Mouse (Mus musculus): ENCODE data around the gene Mmp14. TPM values are rescaled to one million over a fixed set of nuclear protein-coding genes. Genes with fewer than 3 reads are reported as not detected.

The Mmp14 gene
- total RNA-seq, 2 experiments from 2014 or later: 215 to 216 TPM

DNA sequence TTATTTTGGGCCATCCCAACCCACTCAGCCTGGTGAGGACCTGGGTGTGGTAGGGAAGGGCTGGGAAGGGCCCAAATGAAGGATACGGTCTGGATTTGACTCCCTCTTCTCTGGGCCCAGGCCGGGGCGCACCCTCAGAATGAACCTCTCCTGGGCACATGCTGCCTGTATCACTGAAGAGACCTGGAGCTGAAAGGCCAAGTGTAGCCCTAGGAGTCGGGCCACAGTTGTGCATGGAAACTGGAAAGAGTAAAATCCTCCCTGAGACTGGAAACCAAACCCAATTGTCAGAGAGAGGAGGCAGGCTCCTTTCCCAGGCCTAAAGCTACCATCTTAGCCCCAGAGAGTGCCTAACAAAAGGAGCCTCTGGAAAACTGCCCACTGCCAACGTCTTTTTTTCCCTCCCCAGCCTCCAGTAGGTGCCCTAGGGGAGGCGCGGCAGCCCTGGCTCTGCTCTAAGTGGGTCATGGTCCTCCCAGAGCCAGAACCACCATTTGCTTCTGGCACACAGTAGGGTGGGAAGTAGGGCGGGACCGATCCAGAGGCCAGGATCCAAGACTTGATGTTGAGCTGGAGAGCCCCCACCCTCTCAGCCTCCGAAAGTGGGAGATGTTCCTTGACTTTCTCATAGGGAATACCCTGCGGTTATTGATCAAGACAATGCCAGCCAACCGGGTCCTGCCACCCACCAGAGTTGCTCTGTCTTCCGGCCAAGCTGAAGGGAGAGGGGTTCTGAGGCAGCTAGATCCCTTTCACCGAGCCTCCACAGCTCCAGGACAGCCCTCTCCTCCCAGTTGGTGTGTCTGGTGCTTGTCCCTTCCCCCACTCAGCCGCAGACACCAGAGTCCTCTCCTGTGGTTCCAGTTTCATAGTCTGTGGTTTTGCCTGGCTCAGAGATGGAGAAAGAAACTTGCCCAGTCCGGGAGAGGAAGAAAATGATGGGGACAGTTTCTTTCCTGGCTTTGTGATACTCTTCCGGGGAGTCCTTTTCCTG is 1.7 kb downstream of the Mmp14 start:
- no peak for DNase-seq (ENCODE audit: low spot score in 2 of 2)

DNA sequence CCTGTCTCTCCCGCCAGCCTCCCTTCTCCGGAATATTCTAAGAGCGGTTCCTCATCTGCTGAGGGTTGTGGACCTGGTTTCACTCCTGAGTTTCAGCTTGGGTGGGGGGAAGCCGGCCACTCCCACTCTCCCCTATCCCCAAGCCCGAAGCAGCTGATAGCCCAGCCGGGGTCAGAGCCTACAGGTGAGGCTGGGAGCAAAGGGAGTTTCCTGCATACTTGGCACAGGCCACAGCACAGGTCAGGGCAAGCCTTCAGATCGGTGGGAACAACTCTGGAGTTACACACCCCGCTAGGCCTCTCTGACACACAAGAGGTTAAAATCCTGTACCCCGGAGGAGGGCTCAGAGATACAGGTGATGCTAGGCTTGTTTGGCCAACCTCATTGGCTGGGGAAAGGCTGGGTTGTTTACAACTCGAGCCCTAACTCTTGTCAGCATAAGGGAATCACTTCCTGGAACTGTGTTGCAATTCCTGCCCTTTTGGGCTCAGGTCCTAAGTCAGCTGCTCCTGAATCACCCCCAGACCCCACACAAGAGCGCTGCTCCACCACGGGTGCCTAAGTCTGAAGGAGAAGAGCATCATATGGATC is 2.6 kb downstream of the Mmp14 start:
- DNase-seq (ENCODE audit: low spot score in 2 of 2): no peak

GRCm38 (mm10) chr14:54435194-54435918 is 3.9 kb downstream of the Mmp14 start:
- DNase-seq (ENCODE audit: low spot score in 2 of 2): no peak

GRCm38 (mm10) chr14:54439155-54439554 is 7.7 kb downstream of the Mmp14 start:
- no peak for DNase-seq (ENCODE audit: low spot score in 2 of 2)

GRCm38 (mm10) chr14:54439610-54440009 is 8.2 kb downstream of the Mmp14 start:
- DNase-seq (ENCODE audit: low spot score in 2 of 2): no peak

DNA sequence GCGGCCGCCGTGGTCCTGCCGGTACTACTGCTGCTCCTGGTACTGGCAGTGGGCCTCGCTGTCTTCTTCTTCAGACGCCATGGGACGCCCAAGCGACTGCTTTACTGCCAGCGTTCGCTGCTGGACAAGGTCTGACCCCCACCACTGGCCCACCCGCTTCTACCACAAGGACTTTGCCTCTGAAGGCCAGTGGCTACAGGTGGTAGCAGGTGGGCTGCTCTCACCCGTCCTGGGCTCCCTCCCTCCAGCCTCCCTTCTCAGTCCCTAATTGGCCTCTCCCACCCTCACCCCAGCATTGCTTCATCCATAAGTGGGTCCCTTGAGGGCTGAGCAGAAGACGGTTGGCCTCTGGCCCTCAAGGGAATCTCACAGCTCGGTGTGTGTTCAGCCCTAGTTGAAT is 9.1 kb downstream of the Mmp14 start:
- no peak for DNase-seq (ENCODE audit: low spot score in 2 of 2)

- no peak for DNase-seq (ENCODE audit: low spot score in 2 of 2)
Observed at GRCm38 (mm10) chr14:54441365-54441764, 10.0 kb downstream of the Mmp14 start.

GRCm38 (mm10) chr14:54442548-54442947 is 11.1 kb downstream of the Mmp14 start:
- DNase-seq (ENCODE audit: low spot score in 2 of 2): no peak

DNA sequence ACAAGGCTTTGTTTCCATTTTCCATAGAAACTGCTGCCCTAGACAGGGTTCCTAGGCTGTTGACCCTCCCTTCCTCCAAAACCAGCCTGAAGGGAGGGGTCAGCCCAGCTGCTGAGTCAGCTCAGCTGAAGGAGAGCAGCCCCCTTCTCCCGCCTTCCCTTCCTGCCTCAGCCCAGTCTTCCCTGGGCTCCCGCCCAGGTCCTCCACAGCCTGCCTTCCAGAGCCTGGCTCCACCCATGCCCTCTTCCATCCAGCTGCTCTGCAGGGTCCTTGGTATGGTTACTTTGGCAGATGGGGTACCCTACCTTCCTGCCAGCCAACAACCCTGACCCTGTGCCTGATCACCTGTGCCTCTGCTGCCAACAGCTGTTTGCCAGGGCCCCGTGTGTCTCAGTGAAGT is 11.8 kb downstream of the Mmp14 start:
- no peak for DNase-seq (ENCODE audit: low spot score in 2 of 2)

GRCm38 (mm10) chr14:54443712-54444618 is 12.6 kb downstream of the Mmp14 start:
- no peak for DNase-seq (ENCODE audit: low spot score in 2 of 2)

DNA sequence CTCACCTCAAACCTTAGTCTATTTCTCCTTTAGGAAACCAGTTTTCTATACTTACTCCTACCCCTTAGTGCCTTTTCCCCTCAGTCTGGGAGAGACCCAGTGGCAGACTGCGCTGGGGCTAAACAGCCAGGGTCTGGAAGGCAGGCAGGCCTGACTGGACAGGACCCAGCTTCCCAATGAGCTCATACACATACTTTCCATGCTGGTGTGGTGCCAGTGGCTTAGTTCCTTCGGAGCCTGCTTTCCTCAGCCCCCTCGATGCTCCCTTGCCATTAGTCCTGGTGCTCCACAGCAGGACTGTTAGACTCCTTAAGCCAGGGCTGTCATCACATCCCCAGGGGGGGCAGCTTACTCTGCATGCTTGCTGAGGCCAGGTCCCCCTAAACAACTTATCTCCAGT is 14.1 kb downstream of the Mmp14 start:
- no peak for DNase-seq (ENCODE audit: low spot score in 2 of 2)

- DNase-seq (ENCODE audit: low spot score in 2 of 2): no peak
Observed at GRCm38 (mm10) chr14:54453566-54453965, 22.2 kb downstream of the Mmp14 start.

GRCm38 (mm10) chr14:54454669-54455528 is 23.5 kb downstream of the Mmp14 start:
- no peak for DNase-seq (ENCODE audit: low spot score in 2 of 2)

- no peak for DNase-seq (ENCODE audit: low spot score in 2 of 2)
Observed at GRCm38 (mm10) chr14:54457907-54458569, 26.6 kb downstream of the Mmp14 start.

DNA sequence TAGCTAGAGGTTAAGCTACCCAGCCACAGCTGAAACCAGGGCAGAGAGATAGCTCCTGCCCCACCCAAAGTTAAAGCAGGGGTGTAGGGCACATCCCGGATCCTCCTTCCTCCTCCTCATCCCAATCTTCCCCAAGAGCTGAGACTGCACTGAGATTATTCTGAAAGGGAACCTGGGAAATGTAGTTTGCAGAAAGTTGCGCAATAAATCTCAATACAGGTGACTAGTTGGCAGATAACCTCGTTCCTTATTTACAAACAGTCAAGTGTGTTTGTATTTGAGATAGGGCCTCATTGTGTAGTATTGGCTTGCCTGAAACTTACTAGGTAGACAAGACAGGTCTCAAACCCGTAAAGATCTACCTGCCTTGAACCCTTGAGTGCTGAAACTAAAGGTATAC is 30.7 kb downstream of the Mmp14 start:
- DNase-seq (ENCODE audit: low spot score in 2 of 2): no peak

DNA sequence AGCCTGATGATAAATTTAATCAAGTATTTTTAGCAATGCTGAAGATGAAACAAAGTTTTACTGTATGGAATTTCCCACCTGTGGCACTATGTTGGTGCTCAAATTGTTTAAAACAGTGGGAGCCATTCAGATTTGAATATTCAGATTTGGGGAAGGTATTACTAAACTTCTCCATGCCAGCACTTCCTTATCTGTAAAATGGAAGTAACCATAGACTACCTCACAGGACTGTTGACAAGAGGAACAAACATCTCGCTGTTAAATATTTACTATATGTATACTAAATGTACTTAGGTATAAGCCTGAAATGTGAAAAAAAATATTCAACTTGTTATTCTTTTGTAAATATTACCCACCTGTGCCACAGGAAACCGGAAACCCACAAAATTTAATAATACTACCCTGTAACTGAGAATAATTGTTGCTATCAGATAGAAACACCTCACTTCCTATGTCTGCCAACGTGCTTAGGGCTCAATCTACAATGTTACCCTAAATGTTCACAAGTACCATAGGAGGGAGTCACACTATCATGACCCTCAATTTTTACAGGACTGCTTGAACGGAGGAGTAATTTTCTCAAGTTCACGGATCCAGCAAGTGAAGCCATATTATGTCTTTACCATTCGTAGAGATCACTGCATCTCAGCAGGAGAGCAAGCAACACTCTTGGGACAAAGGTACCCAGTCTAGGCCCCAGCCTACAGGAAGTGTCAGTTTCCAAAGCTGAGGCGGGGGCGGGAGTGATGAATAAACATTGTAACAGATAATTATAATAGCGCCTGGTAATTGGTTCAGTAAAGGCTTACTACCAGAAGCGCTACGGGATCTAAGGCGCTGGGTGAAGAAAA is 31.9 kb downstream of the Mmp14 start:
- no peak for DNase-seq (ENCODE audit: low spot score in 2 of 2)

DNA sequence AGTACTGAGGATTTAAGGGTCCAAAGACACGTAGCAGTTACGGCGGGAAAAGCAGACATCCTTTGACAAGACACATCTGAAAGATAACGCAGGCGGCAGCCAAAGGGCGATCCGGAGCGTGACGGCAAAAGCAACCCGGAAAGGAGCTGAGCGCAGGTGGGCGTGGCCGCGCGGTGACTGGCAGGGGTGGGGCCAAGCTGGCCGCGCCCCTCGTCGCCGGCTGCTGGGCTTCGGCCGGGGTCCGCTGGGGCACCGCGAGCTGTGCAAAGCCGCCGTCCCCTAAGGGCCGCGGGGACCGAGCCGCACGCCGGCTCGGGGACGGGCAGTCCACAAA is 32.5 kb downstream of the Mmp14 start, which contains the start of gene Lrp10:
TSS of gene Lrp10 (plus strand) at position 179 of the 334 bp plus-strand sequence.
- DNase-seq (ENCODE audit: low spot score in 2 of 2): peak; percentile 73 to 76

GRCm38 (mm10) chr14:54464293-54465005 is 33.0 kb downstream of the Mmp14 start:
- no peak for DNase-seq (ENCODE audit: low spot score in 2 of 2)

Data from adrenal gland, postnatal 4 days (tissue).